Mouse (Mus musculus) left cerebral cortex, adult 18-20 months (tissue): ENCODE data around the gene Sh2d2a. TPM values are rescaled to one million over a fixed set of nuclear protein-coding genes. Genes with fewer than 3 reads are reported as not detected.
A peak's percentile ranks its signal among the peaks of the same experiment; 100 is the strongest.
"Not testable (repeated sequence)": the region's sequence is repeated elsewhere in the genome, so short reads cannot be mapped to it uniquely, and the experiment has no call there.

Experiments used
- DNase-seq, 2 experiments: peaks; one replicate each; pipeline ENCODE4 v3.0.0; 2021 to 2022; ENCODE audit warnings: low spot score in 2 of 2, mixed read lengths in 1 of 2
- total RNA-seq, 2 experiments: library from RNA; stranded (reverse); gene quantifications; 2 replicates each; pipeline ENCODE4 v1.2.3; 2021

The Sh2d2a gene
- total RNA-seq, 2 experiments from 2014 or later: not detected

- DNase-seq: no peak
These were observed 8.4 kb downstream of the Sh2d2a start for GRCm38 (mm10) chr3:87854795-87855568.

- DNase-seq: no peak
These were observed 9.4 kb downstream of the Sh2d2a start for GRCm38 (mm10) chr3:87855936-87856335.

- DNase-seq: no peak
These were observed 11.1 kb downstream of the Sh2d2a start for GRCm38 (mm10) chr3:87857666-87858065.

- peak; percentile 64 to 69 for DNase-seq
These were observed 13.3 kb downstream of the Sh2d2a start for GRCm38 (mm10) chr3:87859813-87860212.

- not testable (repeated sequence) for DNase-seq
These were observed 17.6 kb downstream of the Sh2d2a start for GRCm38 (mm10) chr3:87864111-87864510.

GRCm38 (mm10) chr3:87877730-87878129, 31.2 kb downstream of the Sh2d2a start:
- no peak for DNase-seq

GRCm38 (mm10) chr3:87884291-87884690, 37.7 kb downstream of the Sh2d2a start:
- no peak for DNase-seq

- peak in 1 of 2 experiments; percentile 22 for DNase-seq
These were observed 38.2 kb downstream of the Sh2d2a start for GRCm38 (mm10) chr3:87884708-87885251.

GRCm38 (mm10) chr3:87885281-87886003, 38.9 kb downstream of the Sh2d2a start, which contains the start of gene Prcc:
Gene Prcc, minus strand, starts transcription at chr3:87885608.
- DNase-seq: peak; percentile 87 to 93

- no peak for DNase-seq
These were observed 39.4 kb downstream of the Sh2d2a start for GRCm38 (mm10) chr3:87886004-87886365.

GRCm38 (mm10) chr3:87886416-87886815, 39.9 kb downstream of the Sh2d2a start:
- no peak for DNase-seq

- not testable (repeated sequence) for DNase-seq
These were observed 40.8 kb downstream of the Sh2d2a start for GRCm38 (mm10) chr3:87887400-87887799.

GRCm38 (mm10) chr3:87891481-87891880, 44.9 kb downstream of the Sh2d2a start:
- no peak for DNase-seq

GRCm38 (mm10) chr3:87893367-87893905, 46.9 kb downstream of the Sh2d2a start:
- no peak for DNase-seq

- no peak for DNase-seq
These were observed 52.7 kb downstream of the Sh2d2a start for GRCm38 (mm10) chr3:87899266-87899665.

- DNase-seq: no peak
These were observed 53.2 kb downstream of the Sh2d2a start for GRCm38 (mm10) chr3:87899776-87900175.

GRCm38 (mm10) chr3:87901036-87901624, 54.6 kb downstream of the Sh2d2a start:
- no peak for DNase-seq

- DNase-seq: not testable (repeated sequence)
These were observed 55.4 kb downstream of the Sh2d2a start for GRCm38 (mm10) chr3:87901959-87902358.

- no peak for DNase-seq
These were observed 57.3 kb downstream of the Sh2d2a start for GRCm38 (mm10) chr3:87903821-87904220.
